Mouse (Mus musculus) kidney, postnatal 0 days (tissue): ENCODE measurements around the gene Acp5. TPM values are rescaled to one million over a fixed set of nuclear protein-coding genes. Genes with fewer than 3 reads are reported as not detected.

Experiments
- ATAC-seq: fragments of 200-750 bp; cut with Nextera tagmentation; replicated peaks from 2 replicates; pipeline ENCODE4 v1.8.0; 2017; ENCODE audit warnings: low read depth, moderate number of reproducible peaks, moderate TSS enrichment, moderate library complexity; ENCODE audit not compliant: low FRiP score
- DNase-seq: peaks from one replicate; pipeline ENCODE4 v3.0.0-alpha.2; 2016; ENCODE audit warnings: low spot score
- H3K27ac ChIP-seq: fragments of 300-500 bp; sonication (generic); 2 replicates; pipeline ENCODE4 v1.5.1; 2014; ENCODE audit warnings: mild to moderate bottlenecking
- H3K27me3 ChIP-seq: fragments of 300-500 bp; sonication (generic); 2 replicates; pipeline ENCODE4 v1.6.1; 2014; ENCODE audit warnings: low read length, mixed read lengths; ENCODE audit not compliant: insufficient read depth
- H3K36me3 ChIP-seq: fragments of 300-500 bp; sonication (generic); 2 replicates; pipeline ENCODE4 v1.6.1; 2014; ENCODE audit warnings: low read length, mixed read lengths; ENCODE audit not compliant: insufficient read depth
- H3K4me1 ChIP-seq: fragments of 300-500 bp; sonication (generic); replicated peaks from 2 replicates; pipeline ENCODE4 v1.6.1; 2014; ENCODE audit warnings: antibody characterized with exemption, low read length, mixed read lengths; ENCODE audit not compliant: insufficient read depth
- H3K4me2 ChIP-seq: fragments of 300-500 bp; sonication (generic); 2 replicates; pipeline ENCODE4 v1.6.1; 2014; ENCODE audit warnings: mild to moderate bottlenecking, low read length, moderate library complexity, mixed read lengths
- H3K4me3 ChIP-seq: fragments of 300-500 bp; sonication (generic); replicated peaks from 2 replicates; pipeline ENCODE4 v1.5.1; 2014; ENCODE audit warnings: low read depth, low read length
- H3K9ac ChIP-seq: fragments of 300-500 bp; sonication (generic); 2 replicates; pipeline ENCODE4 v1.6.1; 2014; ENCODE audit warnings: low read depth, low read length
- H3K9me3 ChIP-seq: fragments of 300-500 bp; sonication (generic); replicated peaks from 2 replicates; pipeline ENCODE4 v1.6.1; 2016; ENCODE audit warnings: low read length, inconsistent platforms, mixed read lengths
- CTCF ChIP-seq: IDR thresholded peaks from 2 replicates; pipeline ENCODE4 v1.5.1; 2016; ENCODE audit warnings: antibody characterized with exemption, low read depth, mild to moderate bottlenecking, moderate library complexity
- WGBS: fragments of 180-500 bp; shearing (Covaris S2); extraction: QIAGEN DNeasy Blood & Tissue Kit; methylation state at CpG from one replicate; pipeline ENCODE4 v1.1.7; 2014; 5-methylcytosine and 5-hydroxymethylcytosine counted together
- polyA plus RNA-seq: library from polyadenylated mRNA; unstranded; fragments of >200 nt; fragmentation: Nextera tagmentation; extraction: Ambion mirVana; gene quantifications from 2 replicates; pipeline ENCODE4 v1.2.1, GENCODE M21; 2015

Gene Acp5
- polyA plus RNA-seq, 1 experiment from 2014 or later: 6.3 TPM

DNA sequence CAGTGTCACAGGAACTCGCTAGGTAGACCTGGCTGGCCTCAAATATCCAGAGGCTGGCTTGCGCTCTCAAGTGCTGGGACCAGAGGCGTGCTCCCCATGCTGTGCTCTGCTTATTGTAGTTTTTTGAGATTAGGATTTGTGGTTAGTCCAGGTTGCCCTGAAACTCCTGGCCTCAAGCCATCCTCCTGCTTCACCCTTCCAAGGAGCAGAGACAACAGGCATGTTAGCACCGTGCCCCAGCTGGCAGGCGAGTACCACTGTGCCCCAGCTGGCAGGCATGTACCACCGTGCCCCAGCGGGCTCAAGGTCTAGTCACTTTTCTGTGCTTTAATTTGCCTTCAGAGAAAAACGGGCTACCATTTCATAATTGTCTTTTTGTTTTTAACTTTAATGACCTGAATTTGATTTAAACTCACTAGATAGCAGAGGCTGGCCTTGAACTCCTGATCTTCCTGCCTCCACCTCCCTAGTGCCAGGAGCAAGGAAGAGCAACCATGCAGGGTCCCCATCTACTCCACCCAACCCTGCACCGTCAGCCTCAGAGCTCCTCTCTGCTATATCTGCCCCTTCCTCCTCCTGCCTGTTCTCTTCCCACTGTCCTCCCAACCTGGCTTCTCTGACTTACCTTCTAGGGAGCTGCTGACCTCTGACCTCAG is 395 bp downstream of the Acp5 start:
- H3K9ac ChIP-seq: no peak overlapping the region
- H3K27ac ChIP-seq: no peak overlapping the region
- DNase-seq (no peak), ATAC-seq (no peak)
- no peak for TF ChIP-seq CTCF
- no peak overlapping the region for H3K4me3 ChIP-seq
- no peaks in the 10 kb centered on the region for H3K36me3 ChIP-seq
- WGBS: 86% methylated on average over 9 of the region's 9 CpGs
- no peak overlapping the region for H3K4me2 ChIP-seq
- no peaks in the 10 kb centered on the region for H3K9me3 ChIP-seq
- peaks cover 9% of the 10 kb centered on the region; the same call in 1 of the 2 replicates for H3K4me1 ChIP-seq
- 0 out of 2 replicates have a peak, but pooled peaks cover 4% of the 10 kb centered on the region for H3K27me3 ChIP-seq

DNA sequence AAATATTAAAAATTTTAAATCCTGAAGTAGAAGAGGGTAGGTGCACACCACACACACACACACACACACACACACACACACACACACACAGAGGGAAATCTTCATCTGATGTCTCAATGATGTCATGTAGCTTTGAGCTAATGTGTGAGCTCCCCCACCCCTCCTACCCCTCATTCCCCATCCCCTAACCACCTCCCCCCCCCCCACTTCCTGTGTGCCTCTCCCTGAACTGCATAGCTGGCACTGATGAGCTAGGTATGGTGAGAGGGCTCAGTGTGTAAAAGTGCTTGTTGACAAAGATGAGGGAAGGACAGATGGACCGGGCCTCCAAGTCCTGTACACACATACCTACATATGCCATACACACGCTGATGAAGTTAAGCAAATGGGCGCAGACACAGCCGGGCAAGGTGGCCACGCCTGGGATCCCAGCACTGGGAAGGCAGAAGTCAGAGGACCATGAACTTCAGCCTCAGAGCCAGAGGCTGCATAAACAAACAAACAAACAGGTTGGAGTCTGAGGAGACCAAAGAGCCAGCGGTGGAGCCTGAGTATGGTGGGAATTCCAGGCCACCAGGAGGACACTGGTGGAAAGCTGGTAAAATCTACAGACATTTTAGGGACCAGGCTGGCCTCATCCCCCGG is 1.1 kb downstream of the Acp5 start:
- DNase-seq (no peak), ATAC-seq (no peak)
- no peak overlapping the region for H3K27ac ChIP-seq
- H3K4me1 ChIP-seq: peaks cover 9% of the 10 kb centered on the region; the same call in 1 of the 2 replicates
- no peak for TF ChIP-seq CTCF
- H3K27me3 ChIP-seq: 0 out of 2 replicates have a peak, but pooled peaks cover 4% of the 10 kb centered on the region
- no peaks in the 10 kb centered on the region for H3K36me3 ChIP-seq
- 80% methylated on average over 7 of the region's 7 CpGs for WGBS
- no peak overlapping the region for H3K4me3 ChIP-seq
- H3K9ac ChIP-seq: no peak overlapping the region
- H3K4me2 ChIP-seq: no peak overlapping the region
- no peaks in the 10 kb centered on the region for H3K9me3 ChIP-seq

DNA sequence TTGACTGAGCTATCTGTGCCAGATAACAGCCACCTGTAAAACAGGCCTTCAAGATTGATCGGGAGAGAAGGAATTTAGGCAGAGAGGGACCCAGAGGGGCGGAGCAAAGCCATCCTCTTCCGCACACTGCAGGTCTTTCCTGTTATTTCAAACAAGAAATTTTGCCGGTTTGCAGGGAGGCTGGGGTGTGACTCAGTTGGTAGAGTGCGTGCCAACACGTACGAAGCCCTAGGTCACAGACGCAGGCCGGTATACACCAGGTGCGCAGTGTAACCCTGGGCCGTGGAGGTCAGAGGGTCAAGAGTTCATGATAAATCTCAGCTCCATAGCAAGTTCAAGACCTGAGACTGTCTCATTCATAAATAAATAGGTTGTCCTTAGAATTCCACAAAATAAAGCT is 3.3 kb downstream of the Acp5 start:
- ATAC-seq (no peak), DNase-seq (no peak)
- H3K9me3 ChIP-seq: no peaks in the 10 kb centered on the region
- no peak overlapping the region for H3K27ac ChIP-seq
- no peak overlapping the region for H3K9ac ChIP-seq
- H3K4me3 ChIP-seq: peak overlapping the region; percentile 30; the same call in 1 of the 2 replicates
- no peaks in the 10 kb centered on the region for H3K36me3 ChIP-seq
- 0 out of 2 replicates have a peak, but pooled peaks cover 4% of the 10 kb centered on the region for H3K27me3 ChIP-seq
- 51% methylated on average over 11 of the region's 11 CpGs for WGBS
- H3K4me1 ChIP-seq: peaks cover 9% of the 10 kb centered on the region; the same call in 1 of the 2 replicates
- TF ChIP-seq CTCF: no peak
- peak overlapping the region; percentile 65; the same call in 1 of the 2 replicates for H3K4me2 ChIP-seq

DNA sequence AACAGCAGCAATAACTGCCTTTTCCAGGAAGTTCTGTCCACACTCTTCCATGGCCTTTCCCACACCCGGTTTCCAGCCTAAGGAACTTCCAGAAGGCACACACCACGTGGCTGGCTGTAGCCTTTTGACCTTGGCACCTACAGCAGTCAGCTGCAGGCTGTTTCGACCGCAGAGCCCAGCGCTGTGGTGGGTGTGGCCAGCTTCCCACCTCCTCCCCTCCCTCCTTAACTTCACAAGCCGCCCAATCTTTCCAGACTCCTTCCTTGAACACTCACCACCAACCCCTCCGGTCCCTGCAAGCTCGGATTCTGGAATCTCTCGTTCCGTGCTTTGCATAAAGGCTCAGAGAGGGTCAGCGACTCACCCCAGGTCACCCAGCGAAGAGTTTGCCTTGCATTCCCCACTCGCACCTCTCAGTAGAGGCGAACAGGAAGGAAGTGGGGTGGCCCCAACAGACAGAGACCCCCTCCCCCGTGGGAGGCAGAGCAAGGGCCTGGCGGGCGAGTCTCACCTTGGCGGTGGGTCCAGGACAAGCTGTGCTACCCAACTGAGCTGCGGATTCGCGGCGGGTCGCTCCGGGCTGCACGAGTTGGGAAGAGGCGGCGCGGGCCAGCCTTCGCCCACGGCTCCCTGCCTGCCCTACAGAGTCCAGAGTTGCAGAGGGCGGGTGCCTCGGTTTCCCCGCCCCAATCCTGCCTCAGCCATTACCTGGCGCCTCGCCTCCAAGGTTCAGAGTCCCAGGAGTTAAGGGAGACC is 4.1 kb downstream of the Acp5 start:
- 2% methylated on average over 35 of the region's 35 CpGs for WGBS
- Histone ChIP-seq H3K4me1 (peaks cover 9% of the 10 kb centered on the region; the same call in 1 of the 2 replicates), H3K9ac (peak overlapping the region; percentile 37; the same call in 1 of the 2 replicates), H3K4me2 (peak overlapping the region; percentile 65), H3K36me3 (no peaks in the 10 kb centered on the region), H3K27me3 (0 out of 2 replicates have a peak, but pooled peaks cover 4% of the 10 kb centered on the region), H3K27ac (no peak overlapping the region), H3K9me3 (no peaks in the 10 kb centered on the region), H3K4me3 (peak overlapping the region; percentile 30)
- no peak for TF ChIP-seq CTCF
- peak; percentile 52 for DNase-seq
- ATAC-seq: peak; percentile 65

DNA sequence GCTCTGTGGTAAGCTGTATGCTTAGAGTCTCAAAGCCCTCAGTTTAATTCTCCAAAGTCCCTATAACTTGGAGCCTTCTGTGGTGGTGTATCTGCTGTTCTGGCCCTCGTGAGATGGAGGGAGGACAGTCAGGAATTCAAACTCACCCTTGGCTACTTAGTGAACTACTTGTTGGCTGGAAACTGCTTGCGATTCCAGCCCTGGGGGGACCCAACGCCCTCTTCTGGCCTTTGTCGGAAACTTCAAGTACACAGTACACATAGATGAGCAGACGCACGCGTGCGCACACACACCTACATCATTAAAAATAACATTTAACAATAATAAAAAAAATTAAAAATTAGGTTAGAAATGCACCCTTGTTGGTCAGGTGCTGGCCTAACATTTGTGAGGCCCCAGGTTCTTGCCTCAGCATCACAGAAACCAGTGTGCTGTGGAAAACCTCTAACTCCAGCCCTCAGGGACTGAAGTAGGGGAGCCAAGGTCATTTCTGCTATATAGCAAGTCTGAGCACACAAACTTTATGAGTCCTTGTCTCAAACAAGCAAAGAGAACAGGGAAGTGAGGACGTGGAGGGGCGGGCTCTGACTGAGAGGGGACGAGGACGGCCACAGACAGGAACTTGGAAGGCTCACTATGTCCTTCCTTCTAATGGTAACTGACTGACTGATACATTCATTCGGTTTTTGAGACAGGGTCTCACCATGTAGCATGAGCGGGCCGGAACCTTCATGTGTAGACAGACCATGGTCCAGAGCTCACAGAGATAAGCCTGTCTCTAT is 10.1 kb downstream of the Acp5 start:
- Histone ChIP-seq H3K4me2 (no peak overlapping the region), H3K27ac (no peak overlapping the region), H3K4me1 (no peaks in the 10 kb centered on the region), H3K27me3 (no peaks in the 10 kb centered on the region), H3K9ac (no peak overlapping the region), H3K9me3 (no peaks in the 10 kb centered on the region), H3K4me3 (no peak overlapping the region), H3K36me3 (no peaks in the 10 kb centered on the region)
- 86% methylated on average over 15 of the region's 15 CpGs for WGBS
- DNase-seq (no peak), ATAC-seq (no peak)
- TF ChIP-seq CTCF: no peak

DNA sequence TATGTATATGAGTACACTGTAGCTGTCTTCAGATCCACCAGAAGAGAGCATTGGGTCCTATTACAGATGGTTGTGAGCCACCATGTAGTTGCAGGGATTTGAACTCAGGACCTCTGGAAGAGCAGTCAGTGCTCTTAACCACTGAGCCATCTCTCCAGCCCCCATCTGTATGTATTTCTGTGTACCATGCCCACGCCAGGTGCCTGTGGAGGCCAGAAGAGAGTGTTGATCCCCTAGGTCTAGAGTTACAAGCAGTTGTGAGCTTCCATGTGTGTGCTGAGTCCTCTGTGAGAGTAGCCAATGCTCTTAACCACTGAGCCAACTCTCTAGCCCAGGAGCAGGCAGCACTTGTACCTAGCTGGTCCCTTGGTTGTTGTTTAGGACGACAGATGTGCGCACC is 11.3 kb downstream of the Acp5 start:
- H3K4me3 ChIP-seq: no peak overlapping the region
- ATAC-seq: no peak
- H3K9me3 ChIP-seq: no peaks in the 10 kb centered on the region
- no peaks in the 10 kb centered on the region for H3K36me3 ChIP-seq
- H3K4me2 ChIP-seq: no peak overlapping the region
- no peak for TF ChIP-seq CTCF
- no peak overlapping the region for H3K27ac ChIP-seq
- DNase-seq: no peak
- no peak overlapping the region for H3K9ac ChIP-seq
- no peaks in the 10 kb centered on the region for H3K27me3 ChIP-seq
- 85% methylated on average over 3 of the region's 3 CpGs for WGBS
- H3K4me1 ChIP-seq: no peaks in the 10 kb centered on the region
